12 mouse cellular contexts compared by ENCODE assay signal in genomic region chr19:23361124-23361523, GRCm38 (mm10).
DNase-seq lines count a peak whose midpoint lies in the region; ATAC-seq and TF ChIP-seq lines count a peak whose summit lies in the region.
"Had no signal": no experiment of that assay in that cellular context is flagged by ENCODE, and none has a peak within 500 bp of the region (broad histone marks: within the 10 kb centered on the region; RNA-seq: fewer than 3 reads in every experiment).

No protein-coding gene starts in this region.

- intact Hi-C loops in gastrocnemius, adult 2 months (cut with DNase I), result no loop called here

- ATAC-seq in forebrain, embryonic 15.5 days (replicated peaks), result peak; percentile 88
- ATAC-seq in forebrain, embryonic 12.5 days (ENCODE audit: low FRiP score), result no peak
- ATAC-seq in midbrain, embryonic 16.5 days, result peak; percentile 25; the same call in 1 of the 2 replicates
- ATAC-seq in midbrain, embryonic 11.5 days (ENCODE audit: low FRiP score), result no peak

- no peak overlapping the region for H3K4me2 ChIP-seq in forebrain, embryonic 15.5 days (replicated peaks)
- H3K4me2 ChIP-seq in forebrain, embryonic 12.5 days, result no peak overlapping the region
- no peak overlapping the region for H3K4me2 ChIP-seq in midbrain, embryonic 16.5 days (ENCODE audit: low read length)
- H3K4me2 ChIP-seq in midbrain, embryonic 11.5 days, result no peak overlapping the region
- H3K4me2 ChIP-seq: heart, embryonic 13.5 days had no signal

- H3K9me3 ChIP-seq in forebrain, embryonic 15.5 days, result no peaks in the 10 kb centered on the region
- no peaks in the 10 kb centered on the region for H3K9me3 ChIP-seq in forebrain, embryonic 12.5 days
- H3K9me3 ChIP-seq in midbrain, embryonic 16.5 days (replicated peaks; ENCODE audit: control insufficient read depth, low read length, poor library complexity, severe bottlenecking), result no peaks in the 10 kb centered on the region
- no peaks in the 10 kb centered on the region for H3K9me3 ChIP-seq in midbrain, embryonic 11.5 days (ENCODE audit: control insufficient read depth, low read length)
- H3K9me3 ChIP-seq: heart, embryonic 13.5 days had no signal

- peak overlapping the region; percentile 76 for H3K27ac ChIP-seq in forebrain, embryonic 15.5 days (replicated peaks)
- H3K27ac ChIP-seq in forebrain, embryonic 12.5 days, result no peak overlapping the region
- no peak overlapping the region for H3K27ac ChIP-seq in midbrain, embryonic 16.5 days (ENCODE audit: low read length)
- H3K27ac ChIP-seq in midbrain, embryonic 11.5 days (ENCODE audit: low read depth, low read length), result no peak overlapping the region
- no peak overlapping the region for H3K27ac ChIP-seq in gastrocnemius, adult 2 months
- H3K27ac ChIP-seq: heart, embryonic 13.5 days had no signal

- no peak overlapping the region for H3K9ac ChIP-seq in forebrain, embryonic 15.5 days (replicated peaks)
- no peak overlapping the region for H3K9ac ChIP-seq in forebrain, embryonic 12.5 days
- H3K9ac ChIP-seq in midbrain, embryonic 16.5 days (ENCODE audit: low read depth, low read length), result no peak overlapping the region
- H3K9ac ChIP-seq in midbrain, embryonic 11.5 days (ENCODE audit: low read length), result no peak overlapping the region
- H3K9ac ChIP-seq: heart, embryonic 13.5 days had no signal

- no peak for DNase-seq in midbrain, embryonic 11.5 days (ENCODE audit: low spot score, missing footprints)
- DNase-seq in layer of hippocampus, postnatal 25 days (ENCODE audit: extremely low spot score in 1 of 2, low spot score in 1 of 2), result peak; percentile 61 to 69
- no peak for DNase-seq in T-cell, adult 2 months (ENCODE audit: low spot score)
- no peak for DNase-seq in thymus, postnatal 25 days
- no peak for DNase-seq in gastrocnemius, adult 2 months
- DNase-seq: adrenal gland, adult 8-10 months; B cell, adult 2 months; lung, postnatal 10 days had no signal

- no peak for TF ChIP-seq CTCF in gastrocnemius, adult 2 months (IDR thresholded peaks at IDR 0.05)

- no peaks in the 10 kb centered on the region for H3K36me3 ChIP-seq in forebrain, embryonic 15.5 days
- H3K36me3 ChIP-seq in forebrain, embryonic 12.5 days (replicated peaks), result no peaks in the 10 kb centered on the region
- H3K36me3 ChIP-seq in midbrain, embryonic 16.5 days (ENCODE audit: control insufficient read depth, insufficient read depth, low read length), result no peaks in the 10 kb centered on the region
- H3K36me3 ChIP-seq in midbrain, embryonic 11.5 days (ENCODE audit: control insufficient read depth, insufficient read depth, low read length), result no peaks in the 10 kb centered on the region
- H3K36me3 ChIP-seq: heart, embryonic 13.5 days had no signal

- peaks cover 5% of the 10 kb centered on the region; the same call in 1 of the 2 replicates for H3K4me1 ChIP-seq in forebrain, embryonic 15.5 days
- H3K4me1 ChIP-seq in forebrain, embryonic 12.5 days, result no peaks in the 10 kb centered on the region
- H3K4me1 ChIP-seq in midbrain, embryonic 16.5 days (ENCODE audit: control insufficient read depth, insufficient read depth, low read length), result 0 out of 2 replicates have a peak, but pooled peaks cover 2% of the 10 kb centered on the region
- no peaks in the 10 kb centered on the region for H3K4me1 ChIP-seq in midbrain, embryonic 11.5 days (ENCODE audit: control insufficient read depth, insufficient read depth, low read length)
- H3K4me1 ChIP-seq: heart, embryonic 13.5 days had no signal

- no peak overlapping the region for H3K4me3 ChIP-seq in forebrain, embryonic 15.5 days
- H3K4me3 ChIP-seq in forebrain, embryonic 12.5 days (replicated peaks), result no peak overlapping the region
- no peak overlapping the region for H3K4me3 ChIP-seq in midbrain, embryonic 16.5 days (ENCODE audit: low read depth, low read length)
- no peak overlapping the region for H3K4me3 ChIP-seq in midbrain, embryonic 11.5 days (ENCODE audit: low read depth, low read length)
- H3K4me3 ChIP-seq in gastrocnemius, adult 2 months, result no peak overlapping the region
- H3K4me3 ChIP-seq: heart, embryonic 13.5 days had no signal

- H3K27me3 ChIP-seq in forebrain, embryonic 15.5 days, result no peaks in the 10 kb centered on the region
- no peaks in the 10 kb centered on the region for H3K27me3 ChIP-seq in forebrain, embryonic 12.5 days
- H3K27me3 ChIP-seq in midbrain, embryonic 16.5 days (ENCODE audit: control insufficient read depth, insufficient read depth, low read depth, low read length), result no peaks in the 10 kb centered on the region
- H3K27me3 ChIP-seq in midbrain, embryonic 11.5 days (ENCODE audit: control insufficient read depth, insufficient read depth, low read length), result no peaks in the 10 kb centered on the region
- H3K27me3 ChIP-seq: heart, embryonic 13.5 days had no signal

- WGBS in forebrain, embryonic 15.5 days, result 61% methylated on average over 4 of the region's 4 CpGs
- 69% methylated on average over 4 of the region's 4 CpGs for WGBS in forebrain, embryonic 12.5 days
- WGBS in midbrain, embryonic 16.5 days, result 53% methylated on average over 4 of the region's 4 CpGs
- 70% methylated on average over 4 of the region's 4 CpGs for WGBS in midbrain, embryonic 11.5 days

Comparison
In these comparisons a context has a peak if more than half of its experiments do, and no peak if none do; other contexts are left out.
1. ATAC-seq: peak in forebrain, embryonic 15.5 days (single experiment) and midbrain, embryonic 16.5 days (single experiment); none in forebrain, embryonic 12.5 days (single experiment) and midbrain, embryonic 11.5 days (single experiment).
2. DNase-seq: peak in layer of hippocampus, postnatal 25 days (2 of 2); none in midbrain, embryonic 11.5 days (single experiment), T-cell, adult 2 months (single experiment), thymus, postnatal 25 days (single experiment) and gastrocnemius, adult 2 months (single experiment).